Mouse (Mus musculus) embryonic facial prominence, embryonic 12.5 days (tissue): ENCODE results near the gene Ptpre. TPM values are rescaled to one million over a fixed set of nuclear protein-coding genes. Genes with fewer than 3 reads are reported as not detected.
A peak's percentile ranks its signal among the peaks of the same experiment; 100 is the strongest.

Experiments
- ATAC-seq: fragments of 200-750 bp; cut with Nextera tagmentation; 2 replicates; pipeline ENCODE4 v1.8.0; 2017; ENCODE audit not compliant: insufficient number of reproducible peaks, insufficient read depth, low FRiP score, low TSS enrichment
- H3K27ac ChIP-seq: fragments of 300-500 bp; sonication (generic); 2 replicates; pipeline ENCODE4 v1.5.1; 2016; ENCODE audit warnings: mild to moderate bottlenecking
- H3K27me3 ChIP-seq: fragments of 300-500 bp; sonication (generic); 2 replicates; pipeline ENCODE4 v1.6.1; 2016; ENCODE audit warnings: mild to moderate bottlenecking, moderate library complexity
- H3K36me3 ChIP-seq: fragments of 300-500 bp; sonication (generic); 2 replicates; pipeline ENCODE4 v1.6.1; 2016; ENCODE audit warnings: mild to moderate bottlenecking
- H3K4me1 ChIP-seq: fragments of 300-500 bp; sonication (generic); 2 replicates; pipeline ENCODE4 v1.6.1; 2016
- H3K4me2 ChIP-seq: fragments of 300-500 bp; sonication (generic); replicated peaks from 2 replicates; pipeline ENCODE4 v1.6.1; 2016; ENCODE audit warnings: mild to moderate bottlenecking, moderate library complexity
- H3K4me3 ChIP-seq: fragments of 300-500 bp; sonication (generic); 2 replicates; pipeline ENCODE4 v1.5.1; 2016; ENCODE audit warnings: mild to moderate bottlenecking
- H3K9ac ChIP-seq: fragments of 300-500 bp; sonication (generic); 2 replicates; pipeline ENCODE4 v1.6.1; 2016; ENCODE audit warnings: mild to moderate bottlenecking, moderate library complexity
- H3K9me3 ChIP-seq: fragments of 300-500 bp; sonication (generic); 2 replicates; pipeline ENCODE4 v1.6.1; 2016; ENCODE audit warnings: mild to moderate bottlenecking, moderate library complexity
- WGBS: fragments of 180-500 bp; shearing (Covaris S2); methylation state at CpG from one replicate; pipeline ENCODE4 v1.1.7; 2016; 5-methylcytosine and 5-hydroxymethylcytosine counted together
- polyA plus RNA-seq: library from polyadenylated mRNA; unstranded; fragments of >200 nt; fragmentation: Nextera tagmentation; extraction: Ambion mirVana; gene quantifications from 2 replicates; pipeline ENCODE4 v1.2.1, GENCODE M21; 2016

Ptpre gene
- polyA plus RNA-seq, 1 experiment from 2014 or later, result 2.4 TPM

DNA sequence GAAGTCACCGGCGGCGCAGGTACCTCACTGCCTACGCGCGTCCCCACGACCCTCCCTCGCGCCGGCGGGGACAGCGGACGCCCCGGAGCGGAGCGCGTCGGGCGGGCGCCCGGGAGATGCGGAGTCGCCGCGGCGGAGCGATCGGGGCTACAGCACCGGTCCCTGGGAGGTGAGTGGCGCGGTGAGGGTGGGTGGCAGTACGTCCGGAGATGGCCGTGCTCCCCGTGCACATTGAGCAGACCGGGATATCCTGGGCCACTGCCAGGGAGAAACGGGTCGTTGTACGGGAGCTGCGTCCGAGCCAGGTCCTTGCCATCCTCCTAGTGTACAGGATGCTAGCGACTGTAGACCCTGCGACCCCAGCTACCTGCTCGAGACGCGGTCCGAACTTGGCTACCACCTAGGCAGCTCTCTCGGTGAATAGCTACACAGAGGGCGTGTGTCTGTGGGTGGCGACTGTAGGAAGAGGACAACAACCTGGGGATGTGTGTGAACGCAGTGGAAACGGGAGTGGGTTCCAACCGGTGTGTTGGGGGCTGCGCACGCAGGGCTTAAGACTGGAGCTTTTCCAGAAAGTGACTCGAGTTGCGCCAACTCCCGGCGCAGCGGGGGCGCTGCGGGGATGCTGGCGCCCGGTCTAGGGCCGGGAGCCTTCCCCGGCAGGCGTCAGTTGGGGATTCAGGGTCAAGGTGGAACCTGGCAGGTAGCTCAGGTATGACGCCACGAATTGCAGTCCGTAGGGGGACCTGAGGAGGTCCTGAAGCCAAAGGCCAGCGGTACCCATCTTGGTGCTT lies 864 bp downstream of the Ptpre start:
- peak overlapping the region; percentile 96 for H3K4me2 ChIP-seq
- H3K27me3 ChIP-seq, result peaks cover 21% of the 10 kb centered on the region
- peak overlapping the region; percentile 60 for H3K4me3 ChIP-seq
- peak overlapping the region; percentile 63 for H3K9ac ChIP-seq
- 0 out of 2 replicates have a peak, but pooled peaks cover 6% of the 10 kb centered on the region for H3K4me1 ChIP-seq
- H3K9me3 ChIP-seq, result no peaks in the 10 kb centered on the region
- peak; percentile 65; the same call in 1 of the 2 replicates for ATAC-seq
- no peaks in the 10 kb centered on the region for H3K36me3 ChIP-seq
- WGBS, result 1% methylated on average over 71 of the region's 71 CpGs
- H3K27ac ChIP-seq, result no peak overlapping the region

DNA sequence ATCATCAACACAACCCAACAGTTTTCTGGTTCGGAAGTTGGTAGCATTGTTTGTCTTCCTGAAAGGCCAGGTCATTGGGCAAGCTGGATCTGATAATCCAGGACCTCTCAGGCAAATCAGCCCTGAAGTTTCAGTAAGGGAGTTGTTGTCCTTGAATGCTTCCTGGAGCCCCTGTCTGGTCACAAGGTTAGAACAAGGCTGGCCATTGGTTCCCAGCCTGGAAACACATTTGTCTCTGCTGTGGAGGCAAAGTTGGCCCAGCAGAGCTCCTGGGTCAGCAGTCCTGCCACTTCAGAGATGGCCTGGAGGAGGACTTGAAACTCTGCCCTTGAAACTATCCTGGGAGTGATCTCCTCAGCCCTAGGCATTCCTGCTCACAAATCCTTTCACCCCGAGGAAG lies 2.1 kb downstream of the Ptpre start:
- Histone ChIP-seq H3K27ac (no peak overlapping the region), H3K4me2 (no peak overlapping the region), H3K4me3 (no peak overlapping the region), H3K4me1 (0 out of 2 replicates have a peak, but pooled peaks cover 6% of the 10 kb centered on the region), H3K36me3 (no peaks in the 10 kb centered on the region), H3K9me3 (no peaks in the 10 kb centered on the region), H3K9ac (no peak overlapping the region), H3K27me3 (peaks cover 21% of the 10 kb centered on the region)
- ATAC-seq, result no peak
- 77% methylated on average over 2 of the region's 2 CpGs for WGBS

DNA sequence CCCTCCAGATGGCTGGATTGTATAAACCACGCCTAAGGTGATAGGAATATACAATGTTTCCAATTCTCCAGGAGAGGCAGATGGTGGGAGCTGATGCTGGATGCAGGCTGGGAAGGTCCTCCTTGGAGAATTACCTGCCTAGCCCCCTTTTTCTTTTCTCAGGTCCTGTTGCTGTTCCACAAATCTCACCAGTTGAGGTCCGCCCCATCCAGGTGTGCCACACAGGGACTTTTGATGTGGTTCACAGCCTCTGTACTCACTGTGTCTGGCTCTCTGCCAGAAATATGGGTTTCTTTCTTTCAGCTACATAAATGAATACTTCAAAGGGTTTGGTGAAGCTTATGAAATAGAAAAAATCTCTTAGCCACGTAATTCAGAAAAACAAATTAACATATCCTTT lies 5.0 kb downstream of the Ptpre start:
- Histone ChIP-seq H3K9me3 (no peaks in the 10 kb centered on the region), H3K36me3 (no peaks in the 10 kb centered on the region), H3K4me2 (no peak overlapping the region), H3K27ac (no peak overlapping the region), H3K4me1 (peaks cover 9% of the 10 kb centered on the region; the same call in 1 of the 2 replicates), H3K4me3 (no peak overlapping the region), H3K27me3 (peaks cover 21% of the 10 kb centered on the region), H3K9ac (no peak overlapping the region)
- 61% methylated on average over 3 of the region's 3 CpGs for WGBS
- ATAC-seq, result no peak

DNA sequence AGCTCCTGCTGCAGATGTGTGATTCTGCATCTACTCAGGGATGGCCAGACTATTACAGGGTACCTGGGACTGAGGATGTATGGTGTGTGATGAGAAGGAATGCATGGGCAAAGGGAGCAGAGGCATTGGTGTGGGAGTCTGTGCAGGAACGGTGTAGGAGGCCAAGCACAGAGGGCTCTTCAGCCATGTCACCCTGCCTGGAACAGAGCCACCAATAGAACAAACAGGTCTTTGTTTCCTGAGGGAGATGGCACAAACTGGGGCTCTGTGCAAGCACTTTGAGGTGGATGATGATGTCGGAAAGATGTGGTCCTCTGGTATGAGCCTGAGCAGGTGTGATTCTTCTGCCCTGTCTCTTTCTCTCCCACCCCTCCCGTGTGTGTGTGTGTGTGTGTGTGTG lies 5.8 kb downstream of the Ptpre start:
- no peak for ATAC-seq
- H3K4me1 ChIP-seq, result peaks cover 9% of the 10 kb centered on the region; the same call in 1 of the 2 replicates
- no peak overlapping the region for H3K9ac ChIP-seq
- no peaks in the 10 kb centered on the region for H3K9me3 ChIP-seq
- no peak overlapping the region for H3K4me2 ChIP-seq
- H3K4me3 ChIP-seq, result no peak overlapping the region
- peaks cover 17% of the 10 kb centered on the region for H3K27me3 ChIP-seq
- 26% methylated on average over 2 of the region's 3 CpGs for WGBS
- H3K36me3 ChIP-seq, result no peaks in the 10 kb centered on the region
- H3K27ac ChIP-seq, result no peak overlapping the region

DNA sequence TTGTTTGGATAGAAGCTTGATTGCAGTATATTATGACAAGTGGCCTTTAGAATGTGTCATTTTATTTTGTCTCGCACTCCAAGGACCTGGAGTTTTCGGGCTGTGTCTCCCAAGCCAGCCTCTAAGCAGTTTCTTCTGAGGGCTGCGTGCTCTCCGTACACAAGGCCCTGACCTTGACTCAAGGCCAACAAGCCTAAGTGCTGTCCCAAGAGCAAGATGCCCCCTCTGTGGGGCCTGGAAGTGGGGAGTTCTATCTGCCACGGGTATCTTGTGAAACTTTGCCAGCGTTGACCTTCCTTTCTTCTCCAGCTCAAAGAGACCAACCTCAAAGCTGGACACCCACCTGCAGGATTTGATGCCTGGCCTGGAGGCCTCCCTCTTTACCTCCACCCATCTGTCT lies 7.0 kb downstream of the Ptpre start:
- no peaks in the 10 kb centered on the region for H3K9me3 ChIP-seq
- no peaks in the 10 kb centered on the region for H3K36me3 ChIP-seq
- H3K27ac ChIP-seq, result no peak overlapping the region
- 0 out of 2 replicates have a peak, but pooled peaks cover 8% of the 10 kb centered on the region for H3K27me3 ChIP-seq
- WGBS, result 93% methylated on average over 6 of the region's 6 CpGs
- H3K9ac ChIP-seq, result no peak overlapping the region
- ATAC-seq, result no peak
- H3K4me1 ChIP-seq, result peaks cover 3% of the 10 kb centered on the region; the same call in 1 of the 2 replicates
- no peak overlapping the region for H3K4me2 ChIP-seq
- H3K4me3 ChIP-seq, result no peak overlapping the region

DNA sequence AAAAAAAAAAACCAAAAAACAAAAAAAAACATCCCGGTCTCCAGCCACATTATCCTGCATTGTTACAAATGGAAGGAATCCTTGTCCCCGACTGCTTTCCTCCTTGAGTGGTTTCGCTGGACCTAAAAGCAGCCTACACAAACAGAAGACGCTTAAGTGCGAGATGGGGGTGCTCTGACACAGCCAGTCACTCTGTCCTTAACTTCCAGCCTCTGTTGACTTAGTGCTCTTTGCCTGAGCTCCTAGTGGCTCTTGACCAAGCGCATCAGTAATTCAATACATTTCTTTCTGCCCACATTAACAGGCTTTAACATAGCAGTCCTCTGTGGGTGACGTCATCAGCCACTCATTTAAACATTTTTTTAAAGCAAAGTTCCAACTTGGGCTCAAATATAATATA lies 8.7 kb downstream of the Ptpre start:
- H3K4me1 ChIP-seq, result peaks cover 10% of the 10 kb centered on the region
- no peaks in the 10 kb centered on the region for H3K36me3 ChIP-seq
- no peak for ATAC-seq
- 60% methylated on average over 7 of the region's 7 CpGs for WGBS
- no peaks in the 10 kb centered on the region for H3K27me3 ChIP-seq
- H3K27ac ChIP-seq, result no peak overlapping the region
- H3K9ac ChIP-seq, result no peak overlapping the region
- no peak overlapping the region for H3K4me2 ChIP-seq
- no peak overlapping the region for H3K4me3 ChIP-seq
- H3K9me3 ChIP-seq, result no peaks in the 10 kb centered on the region

DNA sequence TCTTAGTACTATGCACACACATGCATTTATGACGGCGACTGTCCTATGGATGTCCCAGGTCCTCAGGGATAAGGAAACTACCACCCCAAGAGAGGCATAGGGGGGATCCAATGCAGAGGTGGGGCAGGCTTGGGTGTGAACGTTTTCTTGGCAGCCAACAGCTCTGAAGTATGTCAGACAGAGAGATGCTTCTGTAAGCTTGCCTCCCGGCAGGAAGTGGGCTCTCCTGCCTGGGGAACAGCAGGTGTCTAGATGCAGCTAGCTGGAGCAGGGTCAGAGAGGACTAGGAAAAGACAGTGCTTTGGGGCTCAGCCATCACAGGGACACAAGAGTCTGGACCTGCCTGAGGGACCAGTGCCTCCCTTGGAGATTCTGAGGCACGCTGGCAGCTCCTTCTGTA lies 9.2 kb downstream of the Ptpre start:
- WGBS, result 54% methylated on average over 5 of the region's 5 CpGs

DNA sequence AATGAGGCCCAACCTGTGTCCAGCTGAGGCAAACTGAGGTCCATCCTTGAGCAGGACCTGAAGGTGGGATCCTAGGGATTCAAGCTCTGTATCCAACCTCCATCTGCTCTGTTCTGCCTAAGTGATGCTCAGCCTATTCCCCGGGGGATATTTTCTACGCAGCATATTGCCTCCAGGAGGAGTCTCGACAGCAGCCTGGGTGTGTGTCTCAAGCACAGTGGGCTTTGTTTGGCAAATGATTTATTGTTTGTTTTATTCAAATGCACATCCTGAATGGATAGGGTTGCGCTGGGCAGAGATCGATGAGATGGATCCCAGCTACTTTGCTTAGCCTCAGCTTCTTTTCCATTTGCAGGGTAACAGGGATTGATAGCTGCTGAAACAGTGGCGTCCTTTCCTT lies 11.2 kb downstream of the Ptpre start:
- no peak for ATAC-seq
- Histone ChIP-seq H3K4me3 (no peak overlapping the region), H3K36me3 (no peaks in the 10 kb centered on the region), H3K9me3 (no peaks in the 10 kb centered on the region), H3K9ac (no peak overlapping the region), H3K4me1 (peaks cover 13% of the 10 kb centered on the region), H3K27me3 (no peaks in the 10 kb centered on the region), H3K27ac (no peak overlapping the region), H3K4me2 (no peak overlapping the region)
- WGBS, result 64% methylated on average over 6 of the region's 6 CpGs

More for the DNA sequence above, 9.2 kb downstream of the Ptpre start:
- H3K36me3 ChIP-seq, result no peaks in the 10 kb centered on the region
- H3K27me3 ChIP-seq, result no peaks in the 10 kb centered on the region
- H3K4me2 ChIP-seq, result no peak overlapping the region
- H3K9me3 ChIP-seq, result no peaks in the 10 kb centered on the region
- no peak overlapping the region for H3K27ac ChIP-seq
- no peak for ATAC-seq
- peaks cover 13% of the 10 kb centered on the region for H3K4me1 ChIP-seq
- no peak overlapping the region for H3K9ac ChIP-seq
- no peak overlapping the region for H3K4me3 ChIP-seq

DNA sequence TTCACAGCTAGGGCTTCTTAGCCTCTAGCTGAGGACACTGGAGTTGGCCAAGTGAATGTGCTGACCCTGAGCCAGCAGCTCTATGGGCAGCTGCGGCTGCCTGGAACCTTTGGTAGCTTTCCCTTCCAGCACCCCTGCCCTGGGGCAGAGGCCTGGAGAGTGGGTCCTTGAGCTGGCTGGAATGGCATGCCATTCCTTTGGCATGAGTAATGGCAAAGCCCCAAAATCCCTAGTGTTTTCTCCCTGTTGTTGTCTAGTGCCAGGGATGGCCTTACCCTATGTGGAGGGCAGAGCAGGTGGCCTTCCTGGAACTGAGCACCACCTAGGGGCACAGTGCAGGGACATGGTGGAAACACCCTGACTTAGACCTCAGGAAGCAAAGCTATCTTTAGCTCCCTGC lies 14.3 kb downstream of the Ptpre start:
- Histone ChIP-seq H3K4me1 (peaks cover 9% of the 10 kb centered on the region), H3K36me3 (no peaks in the 10 kb centered on the region), H3K27ac (no peak overlapping the region), H3K9ac (no peak overlapping the region), H3K9me3 (no peaks in the 10 kb centered on the region), H3K27me3 (no peaks in the 10 kb centered on the region), H3K4me3 (no peak overlapping the region), H3K4me2 (no peak overlapping the region)
- no peak for ATAC-seq
- 50% methylated on average over 1 of the region's 1 CpGs for WGBS

DNA sequence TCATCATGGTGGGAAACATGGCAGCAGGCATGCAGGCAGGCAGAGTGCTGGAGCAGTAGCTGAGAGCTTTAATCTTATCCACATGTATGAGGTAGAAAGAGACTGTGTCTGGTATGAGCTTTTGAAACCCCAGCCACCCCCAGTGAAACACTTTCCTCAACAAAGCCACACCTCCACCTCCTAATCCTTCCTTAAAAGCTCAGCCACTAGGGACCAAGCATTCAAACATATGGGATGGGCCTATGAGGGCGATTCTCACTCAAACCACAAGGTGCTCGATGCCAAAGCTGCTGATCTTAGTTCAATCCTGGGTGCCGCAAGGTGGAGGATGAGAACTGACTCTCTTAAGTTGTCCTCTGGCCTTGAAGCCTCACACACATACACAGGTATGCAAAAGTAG lies 16.3 kb downstream of the Ptpre start:
- Histone ChIP-seq H3K27me3 (no peaks in the 10 kb centered on the region), H3K4me2 (no peak overlapping the region), H3K4me3 (no peak overlapping the region), H3K9ac (no peak overlapping the region), H3K4me1 (peaks cover 9% of the 10 kb centered on the region), H3K9me3 (no peaks in the 10 kb centered on the region), H3K27ac (no peak overlapping the region), H3K36me3 (no peaks in the 10 kb centered on the region)
- ATAC-seq, result no peak
- WGBS, result 78% methylated on average over 3 of the region's 3 CpGs

DNA sequence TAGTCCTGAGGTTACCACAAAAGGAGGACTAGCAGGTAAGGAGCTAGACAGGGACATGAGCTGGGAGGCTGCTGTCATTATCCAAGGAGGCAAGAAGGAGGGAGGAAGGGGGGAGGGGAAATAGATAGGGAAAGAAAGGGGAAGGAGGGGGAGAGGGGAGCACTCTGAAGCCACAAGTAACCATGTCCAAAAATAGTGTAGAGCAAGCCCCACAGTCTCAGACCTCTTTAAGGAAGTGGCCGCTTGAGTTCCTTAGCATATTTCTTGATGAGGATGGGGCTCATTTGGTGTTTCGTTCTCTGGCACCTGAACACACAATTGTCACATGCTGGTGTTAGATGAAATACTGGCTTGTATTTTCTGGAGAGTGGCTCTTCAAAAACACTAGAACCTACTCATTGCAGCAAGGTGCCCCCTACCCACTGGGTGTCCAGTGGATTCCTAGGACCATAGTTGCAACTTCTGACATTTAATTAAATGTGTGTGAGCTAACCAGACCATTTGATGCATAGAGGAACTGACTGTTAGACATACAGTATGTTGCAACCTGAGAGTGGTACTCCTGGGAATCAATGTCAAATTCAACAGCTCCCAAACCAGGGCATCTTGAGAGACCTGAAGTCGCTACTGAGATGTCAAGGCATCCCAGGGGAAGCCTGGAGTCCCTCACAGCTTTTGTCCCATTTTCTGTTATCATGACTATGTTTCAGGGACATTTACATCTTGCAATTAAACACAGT lies 19.6 kb downstream of the Ptpre start:
- WGBS, result 89% methylated on average over 3 of the region's 3 CpGs

DNA sequence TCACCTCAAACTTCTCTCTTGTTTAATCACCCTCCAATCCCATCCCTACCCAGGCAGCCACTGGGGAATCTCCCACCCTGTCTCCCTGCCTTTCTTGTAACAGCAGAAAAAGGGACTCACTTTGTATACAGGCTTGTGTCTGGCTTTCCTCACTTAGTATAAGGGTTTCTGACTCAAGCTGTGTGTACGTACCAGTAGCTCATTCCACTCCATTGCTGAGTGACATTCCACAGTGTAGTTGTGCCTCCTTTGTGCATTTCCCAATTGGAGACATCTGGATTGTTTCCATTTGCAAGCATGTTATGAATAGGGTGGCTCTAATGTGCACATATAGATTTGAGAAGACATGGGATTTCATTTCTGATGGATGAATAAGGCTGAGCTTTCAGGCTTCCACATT lies 23.0 kb downstream of the Ptpre start:
- no peaks in the 10 kb centered on the region for H3K27me3 ChIP-seq
- H3K36me3 ChIP-seq, result no peaks in the 10 kb centered on the region
- H3K4me3 ChIP-seq, result no peak overlapping the region
- H3K9ac ChIP-seq, result no peak overlapping the region
- H3K4me1 ChIP-seq, result no peaks in the 10 kb centered on the region
- no peak for ATAC-seq
- no peaks in the 10 kb centered on the region for H3K9me3 ChIP-seq
- no peak overlapping the region for H3K4me2 ChIP-seq
- H3K27ac ChIP-seq, result no peak overlapping the region
- WGBS, result 40% methylated on average over 1 of the region's 1 CpGs

More for the DNA sequence above, 19.6 kb downstream of the Ptpre start:
- Histone ChIP-seq H3K4me1 (no peaks in the 10 kb centered on the region), H3K9ac (no peak overlapping the region), H3K9me3 (no peaks in the 10 kb centered on the region), H3K27me3 (no peaks in the 10 kb centered on the region), H3K36me3 (no peaks in the 10 kb centered on the region), H3K27ac (no peak overlapping the region), H3K4me2 (no peak overlapping the region), H3K4me3 (no peak overlapping the region)
- no peak for ATAC-seq
